Mouse (Mus musculus) limb, embryonic 14.5 days (tissue): ENCODE measurements around the gene Psmd5. TPM values are rescaled to one million over a fixed set of nuclear protein-coding genes. Genes with fewer than 3 reads are reported as not detected.

ENCODE experiments used
- ATAC-seq: fragments of 200-750 bp; cut with Nextera tagmentation; 2 replicates; pipeline ENCODE4 v1.8.0; 2017; ENCODE audit warnings: low read depth, moderate number of reproducible peaks, moderate TSS enrichment; ENCODE audit not compliant: low FRiP score
- DNase-seq: peaks from one replicate; pipeline ENCODE4 v3.0.0-alpha.2; 2015; ENCODE audit warnings: low spot score
- H3K27ac ChIP-seq: fragments of 300-500 bp; sonication (generic); replicated peaks from 2 replicates; pipeline ENCODE4 v1.5.1; 2014; ENCODE audit warnings: low read depth, mild to moderate bottlenecking, low read length, moderate library complexity, mixed read lengths
- H3K27me3 ChIP-seq: fragments of 300-500 bp; sonication (generic); 2 replicates; pipeline ENCODE4 v1.6.1; 2014; ENCODE audit warnings: low read length, mixed read lengths; ENCODE audit not compliant: control insufficient read depth, insufficient read depth
- H3K36me3 ChIP-seq: fragments of 300-500 bp; sonication (generic); 2 replicates; pipeline ENCODE4 v1.6.1; 2014; ENCODE audit warnings: mild to moderate bottlenecking, low read length, moderate library complexity, mixed read lengths; ENCODE audit not compliant: control insufficient read depth, insufficient read depth
- H3K4me1 ChIP-seq: fragments of 300-500 bp; sonication (generic); 2 replicates; pipeline ENCODE4 v1.6.1; 2014; ENCODE audit warnings: antibody characterized with exemption, low read length, mixed read lengths; ENCODE audit not compliant: control insufficient read depth, insufficient read depth
- H3K4me2 ChIP-seq: fragments of 300-500 bp; sonication (generic); replicated peaks from 2 replicates; pipeline ENCODE4 v1.6.1; 2014; ENCODE audit warnings: low read depth, mild to moderate bottlenecking, low read length, moderate library complexity; ENCODE audit not compliant: severe bottlenecking
- H3K4me3 ChIP-seq: fragments of 300-500 bp; sonication (generic); replicated peaks from 2 replicates; pipeline ENCODE4 v1.5.1; 2014; ENCODE audit warnings: low read length
- H3K9ac ChIP-seq: fragments of 300-500 bp; sonication (generic); 2 replicates; pipeline ENCODE4 v1.6.1; 2014; ENCODE audit warnings: mild to moderate bottlenecking, low read depth, low read length, moderate library complexity; ENCODE audit not compliant: severe bottlenecking
- H3K9me3 ChIP-seq: fragments of 300-500 bp; sonication (generic); 2 replicates; pipeline ENCODE4 v1.6.1; 2016; ENCODE audit warnings: low read length; ENCODE audit not compliant: control insufficient read depth
- POLR2A ChIP-seq: fragments of 200-500 bp; IDR thresholded peaks from 2 replicates; pipeline ENCODE4 v1.8.0; 2012; ENCODE audit warnings: inconsistent platforms, mild to moderate bottlenecking, moderate library complexity, borderline replicate concordance; ENCODE audit not compliant: insufficient read depth, insufficient read length; ENCODE audit errors: extremely low read depth
- WGBS: fragments of 180-500 bp; shearing (Covaris S2); extraction: QIAGEN DNeasy Blood & Tissue Kit; methylation state at CpG from one replicate; pipeline ENCODE4 v1.1.7; 2014; 5-methylcytosine and 5-hydroxymethylcytosine counted together
- polyA plus RNA-seq, 2 experiments: library from polyadenylated mRNA; depleted of rRNA in 1 of 2; stranded (reverse) in 1 of 2; unstranded in 1 of 2; fragments of >200 nt; fragmentation: Nextera tagmentation in 1 of 2; extraction: Ambion mirVana in 1 of 2; gene quantifications; 2 replicates each; pipeline versions ENCODE4 v1.2.1 to v1.2.3; 2012 to 2014

Gene Psmd5
- polyA plus RNA-seq, 2 experiments: 50.5 to 105 TPM

GRCm38 (mm10) chr2:34902731-34903130, 28.0 kb upstream of the Psmd5 start:
- no peak overlapping the region for H3K9ac ChIP-seq
- H3K27ac ChIP-seq: no peak overlapping the region
- H3K4me1 ChIP-seq: no peaks in the 10 kb centered on the region
- H3K4me3 ChIP-seq: no peak overlapping the region
- DNase-seq (no peak), ATAC-seq (no peak)
- 73% methylated on average over 6 of the region's 6 CpGs for WGBS
- no peak overlapping the region for H3K4me2 ChIP-seq
- no peak for TF ChIP-seq POLR2A
- H3K27me3 ChIP-seq: peaks cover 5% of the 10 kb centered on the region
- no peaks in the 10 kb centered on the region for H3K36me3 ChIP-seq
- no peaks in the 10 kb centered on the region for H3K9me3 ChIP-seq

GRCm38 (mm10) chr2:34901726-34902125, 27.0 kb upstream of the Psmd5 start:
- Histone ChIP-seq H3K4me3 (no peak overlapping the region), H3K9me3 (no peaks in the 10 kb centered on the region), H3K9ac (no peak overlapping the region), H3K4me1 (no peaks in the 10 kb centered on the region), H3K36me3 (no peaks in the 10 kb centered on the region), H3K27me3 (no peaks in the 10 kb centered on the region; the same call in 1 of the 2 replicates), H3K4me2 (no peak overlapping the region), H3K27ac (no peak overlapping the region)
- DNase-seq (no peak), ATAC-seq (no peak)
- no peak for TF ChIP-seq POLR2A
- 72% methylated on average over 4 of the region's 4 CpGs for WGBS

DNA sequence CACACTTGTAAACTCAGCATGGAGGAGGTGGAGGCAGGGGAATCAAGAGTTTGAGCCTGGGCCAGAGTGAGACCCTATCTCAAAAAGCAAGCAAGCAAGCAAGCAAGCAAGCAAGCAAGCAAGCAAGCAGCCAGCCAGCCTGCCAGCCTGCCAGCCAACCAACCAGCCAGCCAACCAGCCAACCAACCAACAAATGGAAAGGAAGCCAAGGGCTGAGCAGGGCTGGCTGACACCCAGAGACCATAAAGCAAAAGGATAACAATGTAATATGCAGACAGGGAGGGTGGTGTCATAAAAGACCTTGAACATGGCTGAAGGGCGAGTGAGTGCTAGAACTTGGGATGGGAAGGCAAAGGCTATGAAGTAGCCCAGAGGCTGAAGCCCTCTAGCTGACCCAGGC, 25.6 kb upstream of the Psmd5 start:
- DNase-seq (no peak), ATAC-seq (no peak)
- TF ChIP-seq POLR2A: no peak
- no peak overlapping the region for H3K4me2 ChIP-seq
- no peak overlapping the region for H3K27ac ChIP-seq
- no peaks in the 10 kb centered on the region for H3K4me1 ChIP-seq
- WGBS: 78% methylated on average over 1 of the region's 1 CpGs
- H3K27me3 ChIP-seq: no peaks in the 10 kb centered on the region
- H3K4me3 ChIP-seq: no peak overlapping the region
- no peaks in the 10 kb centered on the region for H3K9me3 ChIP-seq
- no peaks in the 10 kb centered on the region for H3K36me3 ChIP-seq
- H3K9ac ChIP-seq: no peak overlapping the region

DNA sequence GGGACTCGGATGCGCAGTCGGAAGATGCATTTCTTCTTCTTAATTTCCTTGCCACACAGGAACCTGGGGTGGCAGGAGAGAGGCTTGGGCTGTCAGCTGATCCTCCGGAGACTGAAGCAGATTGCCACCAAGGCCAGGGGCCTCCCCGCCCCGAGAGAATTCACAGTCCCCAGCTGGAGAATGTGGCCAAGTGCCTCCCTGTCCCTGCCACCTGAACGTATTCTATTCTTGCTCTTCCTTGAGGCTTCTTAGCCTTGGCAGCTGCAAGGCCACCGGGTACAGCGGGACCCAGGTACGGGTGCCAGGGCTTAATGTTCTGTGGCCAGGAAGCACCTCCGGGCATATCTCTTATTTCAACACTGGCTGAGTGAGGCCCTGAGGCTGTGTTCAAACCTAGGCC, 24.9 kb upstream of the Psmd5 start:
- no peaks in the 10 kb centered on the region for H3K27me3 ChIP-seq
- H3K4me1 ChIP-seq: no peaks in the 10 kb centered on the region
- H3K9me3 ChIP-seq: no peaks in the 10 kb centered on the region
- H3K36me3 ChIP-seq: no peaks in the 10 kb centered on the region
- ATAC-seq: no peak
- H3K4me2 ChIP-seq: no peak overlapping the region
- no peak overlapping the region for H3K27ac ChIP-seq
- WGBS: 79% methylated on average over 11 of the region's 11 CpGs
- TF ChIP-seq POLR2A: no peak
- H3K9ac ChIP-seq: no peak overlapping the region
- H3K4me3 ChIP-seq: no peak overlapping the region
- no peak for DNase-seq

DNA sequence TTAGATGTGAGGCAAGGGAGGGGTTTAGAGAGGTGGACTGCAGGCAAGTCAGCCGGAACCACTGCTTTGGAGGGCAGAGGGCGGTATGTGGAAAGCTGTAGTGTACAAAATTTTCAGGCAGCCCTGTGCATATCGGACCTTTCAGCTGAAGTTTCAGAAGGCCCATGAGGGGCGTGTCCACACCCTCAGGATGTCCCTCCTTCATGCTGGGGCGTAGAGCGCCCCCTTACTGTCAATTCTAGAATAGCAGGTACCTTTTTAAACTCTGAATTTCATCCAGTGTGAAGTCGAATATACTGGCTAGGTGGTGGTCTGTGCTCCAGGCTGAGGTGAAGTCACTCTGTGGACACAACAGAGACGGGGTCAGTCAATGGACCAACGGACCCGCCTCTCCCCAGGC, 23.1 kb upstream of the Psmd5 start:
- no peak for DNase-seq
- no peak overlapping the region for H3K9ac ChIP-seq
- H3K36me3 ChIP-seq: no peaks in the 10 kb centered on the region
- ATAC-seq: no peak
- no peak overlapping the region for H3K4me3 ChIP-seq
- H3K4me2 ChIP-seq: no peak overlapping the region
- H3K27me3 ChIP-seq: no peaks in the 10 kb centered on the region
- TF ChIP-seq POLR2A: no peak
- H3K27ac ChIP-seq: no peak overlapping the region
- no peaks in the 10 kb centered on the region for H3K4me1 ChIP-seq
- WGBS: 24% methylated on average over 10 of the region's 10 CpGs
- no peaks in the 10 kb centered on the region for H3K9me3 ChIP-seq
